Mouse (Mus musculus) neural tube, embryonic 14.5 days (tissue): ENCODE data around the gene Tex28. TPM values are rescaled to one million over a fixed set of nuclear protein-coding genes. Genes with fewer than 3 reads are reported as not detected.
A peak's percentile ranks its signal among the peaks of the same experiment; 100 is the strongest.
"Not testable (repeated sequence)": the region's sequence is repeated elsewhere in the genome, so short reads cannot be mapped to it uniquely, and the experiment has no call there.

Source experiments
- ATAC-seq: fragments of 200-750 bp; cut with Nextera tagmentation; 2 replicates; pipeline ENCODE4 v1.8.0; 2017; ENCODE audit warnings: low read depth, mild to moderate bottlenecking, moderate TSS enrichment, moderate library complexity
- H3K27ac ChIP-seq: fragments of 300-500 bp; sonication (generic); 2 replicates; pipeline ENCODE4 v1.5.1; 2014; ENCODE audit warnings: low read depth, mild to moderate bottlenecking, control low read depth, low read length, moderate library complexity, mixed read lengths
- H3K27me3 ChIP-seq: fragments of 300-500 bp; sonication (generic); 2 replicates; pipeline ENCODE4 v1.6.1; 2014; ENCODE audit warnings: low read length; ENCODE audit not compliant: control insufficient read depth, insufficient read depth
- H3K36me3 ChIP-seq: fragments of 300-500 bp; sonication (generic); 2 replicates; pipeline ENCODE4 v1.6.1; 2014; ENCODE audit warnings: low read length, mixed read lengths; ENCODE audit not compliant: control insufficient read depth, insufficient read depth
- H3K4me1 ChIP-seq: fragments of 300-500 bp; sonication (generic); 2 replicates; pipeline ENCODE4 v1.6.1; 2014; ENCODE audit warnings: low read length; ENCODE audit not compliant: control insufficient read depth, insufficient read depth
- H3K4me2 ChIP-seq: fragments of 300-500 bp; sonication (generic); 2 replicates; pipeline ENCODE4 v1.6.1; 2014; ENCODE audit warnings: mild to moderate bottlenecking, low read depth, low read length, control low read depth
- H3K4me3 ChIP-seq: fragments of 300-500 bp; sonication (generic); 2 replicates; pipeline ENCODE4 v1.5.1; 2014; ENCODE audit warnings: low read depth, low read length, control low read depth, mixed read lengths
- H3K9ac ChIP-seq: fragments of 300-500 bp; sonication (generic); replicated peaks from 2 replicates; pipeline ENCODE4 v1.6.1; 2014; ENCODE audit warnings: low read depth, mild to moderate bottlenecking, control low read depth, low read length, mixed read lengths
- H3K9me3 ChIP-seq: fragments of 300-500 bp; sonication (generic); 2 replicates; pipeline ENCODE4 v1.6.1; 2016; ENCODE audit warnings: low read length; ENCODE audit not compliant: control insufficient read depth
- WGBS: fragments of 180-500 bp; shearing (Covaris S2); extraction: QIAGEN DNeasy Blood & Tissue Kit; methylation state at CpG from one replicate; pipeline ENCODE4 v1.1.7; 2014; 5-methylcytosine and 5-hydroxymethylcytosine counted together
- polyA plus RNA-seq: library from polyadenylated mRNA; unstranded; fragments of >200 nt; fragmentation: Nextera tagmentation; extraction: Ambion mirVana; gene quantifications from 2 replicates; pipeline ENCODE4 v1.2.1, GENCODE M21; 2014

The Tex28 gene
- polyA plus RNA-seq, result not detected in 2 replicates

GRCm38 (mm10) chrX:74167738-74168137 lies at the start of gene Tex28:
Gene Tex28, minus strand, starts transcription at chrX:74167838.
- Histone ChIP-seq H3K9ac (no peak within 1 kb of the TSS), H3K9me3 (no peaks in the 10 kb centered on the region), H3K4me1 (no peaks in the 10 kb centered on the region), H3K4me3 (no peak within 1 kb of the TSS), H3K36me3 (no peaks in the 10 kb centered on the region), H3K27me3 (no peaks in the 10 kb centered on the region), H3K4me2 (no peak within 1 kb of the TSS), H3K27ac (no peak within 1 kb of the TSS)
- no peak for ATAC-seq
- WGBS, result 87% methylated on average over 1 of the region's 1 CpGs

DNA sequence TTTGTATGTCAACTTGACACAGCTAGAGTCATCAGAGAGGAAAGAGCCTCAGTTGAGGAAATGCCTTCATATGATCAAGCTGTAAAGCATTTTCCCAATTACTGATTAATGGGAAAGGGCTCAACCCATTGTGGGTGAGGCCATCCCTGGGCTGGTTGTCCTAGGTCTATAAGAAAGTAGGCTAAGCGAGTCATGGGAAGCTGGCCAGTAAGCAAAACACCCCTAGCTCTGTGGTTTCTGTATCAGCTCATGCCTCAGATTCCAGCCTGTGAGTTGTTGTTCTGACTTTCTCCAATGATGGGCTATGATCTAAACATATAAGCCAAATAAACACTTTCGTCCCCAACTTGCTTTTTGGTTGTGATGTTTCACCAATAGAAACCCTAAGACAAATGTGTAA lies 35.9 kb upstream of the Tex28 start:
- H3K9me3 ChIP-seq, result no peaks in the 10 kb centered on the region
- H3K27ac ChIP-seq, result no peak overlapping the region
- H3K9ac ChIP-seq, result no peak overlapping the region
- no peak overlapping the region for H3K4me2 ChIP-seq
- no peak overlapping the region for H3K4me3 ChIP-seq
- no peaks in the 10 kb centered on the region for H3K27me3 ChIP-seq
- H3K36me3 ChIP-seq, result no peaks in the 10 kb centered on the region
- 95% methylated on average over 2 of the region's 2 CpGs for WGBS
- no peaks in the 10 kb centered on the region for H3K4me1 ChIP-seq
- ATAC-seq, result no peak

GRCm38 (mm10) chrX:74176959-74177358 lies 9.3 kb upstream of the Tex28 start, which contains the start of gene Tktl1:
Gene Tktl1, plus strand, starts transcription at chrX:74177259.
- no peaks in the 10 kb centered on the region for H3K36me3 ChIP-seq
- H3K4me3 ChIP-seq, result no peak within 1 kb of the TSS
- no peak within 1 kb of the TSS for H3K27ac ChIP-seq
- H3K9ac ChIP-seq, result no peak within 1 kb of the TSS
- H3K4me1 ChIP-seq, result no peaks in the 10 kb centered on the region
- H3K4me2 ChIP-seq, result no peak within 1 kb of the TSS
- WGBS, result 87% methylated on average over 17 of the region's 17 CpGs
- no peaks in the 10 kb centered on the region for H3K27me3 ChIP-seq
- no peaks in the 10 kb centered on the region for H3K9me3 ChIP-seq
- no peak for ATAC-seq

- not testable (repeated sequence) for H3K9ac ChIP-seq, H3K27me3 ChIP-seq, H3K4me2 ChIP-seq, H3K9me3 ChIP-seq, H3K27ac ChIP-seq, H3K4me1 ChIP-seq, ATAC-seq, H3K4me3 ChIP-seq, H3K36me3 ChIP-seq
- 50% methylated on average over 1 of the region's 1 CpGs for WGBS
Measured at GRCm38 (mm10) chrX:74135263-74135662, 32.4 kb downstream of the Tex28 start, which contains the start of gene Mecp2. Gene Mecp2, minus strand, starts transcription at chrX:74135363.

DNA sequence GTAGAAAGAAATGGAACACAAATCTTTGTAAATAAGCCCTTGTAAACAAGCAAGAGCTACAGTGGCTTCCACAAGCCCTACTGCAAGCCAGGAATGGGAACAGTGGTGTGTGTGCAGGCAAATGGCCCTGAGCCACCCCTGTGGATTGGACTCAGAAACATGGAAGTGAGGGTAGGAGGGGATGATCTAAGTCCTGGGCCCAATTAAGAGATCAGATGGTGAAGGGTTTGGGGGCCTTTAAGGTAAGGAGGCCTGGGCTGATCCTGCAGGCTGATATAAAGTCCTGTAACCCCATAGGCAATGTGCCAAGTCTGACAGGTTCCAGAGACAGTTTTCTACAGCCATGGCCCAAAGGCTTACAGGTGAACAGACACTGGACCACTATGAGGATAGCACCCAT lies 40.5 kb downstream of the Tex28 start, which contains the start of gene Opn1mw:
Gene Opn1mw (plus strand): TSS at position 301 of the 400 bp plus-strand sequence.
- H3K27me3 ChIP-seq, result no peaks in the 10 kb centered on the region
- H3K36me3 ChIP-seq, result no peaks in the 10 kb centered on the region
- H3K4me1 ChIP-seq, result no peaks in the 10 kb centered on the region
- no peak within 1 kb of the TSS for H3K4me3 ChIP-seq
- no peak within 1 kb of the TSS for H3K9ac ChIP-seq
- no peaks in the 10 kb centered on the region for H3K9me3 ChIP-seq
- no peak for ATAC-seq
- no peak within 1 kb of the TSS for H3K4me2 ChIP-seq
- no peak within 1 kb of the TSS for H3K27ac ChIP-seq

GRCm38 (mm10) chrX:74124975-74125374 lies 42.7 kb downstream of the Tex28 start:
- H3K4me3 ChIP-seq, result no peak overlapping the region
- no peaks in the 10 kb centered on the region for H3K36me3 ChIP-seq
- WGBS, result 52% methylated on average over 2 of the region's 2 CpGs
- no peaks in the 10 kb centered on the region for H3K4me1 ChIP-seq
- no peak overlapping the region for H3K4me2 ChIP-seq
- H3K27me3 ChIP-seq, result no peaks in the 10 kb centered on the region
- no peaks in the 10 kb centered on the region for H3K9me3 ChIP-seq
- H3K27ac ChIP-seq, result no peak overlapping the region
- no peak overlapping the region for H3K9ac ChIP-seq
- no peak for ATAC-seq

- peak overlapping the region; percentile 24; the same call in 1 of the 2 replicates for H3K4me2 ChIP-seq
- H3K4me1 ChIP-seq, result no peaks in the 10 kb centered on the region
- peak overlapping the region; percentile 15; the same call in 1 of the 2 replicates for H3K4me3 ChIP-seq
- H3K9ac ChIP-seq, result no peak overlapping the region
- no peaks in the 10 kb centered on the region for H3K27me3 ChIP-seq
- peak; percentile 79 for ATAC-seq
- WGBS, result 12% methylated on average over 10 of the region's 10 CpGs
- H3K9me3 ChIP-seq, result no peaks in the 10 kb centered on the region
- no peaks in the 10 kb centered on the region for H3K36me3 ChIP-seq
- no peak overlapping the region for H3K27ac ChIP-seq
Measured at GRCm38 (mm10) chrX:74115511-74115910, 52.1 kb downstream of the Tex28 start.

GRCm38 (mm10) chrX:74114036-74114435 lies 53.6 kb downstream of the Tex28 start:
- Histone ChIP-seq H3K27ac (no peak overlapping the region), H3K36me3 (no peaks in the 10 kb centered on the region), H3K4me2 (no peak overlapping the region), H3K4me1 (no peaks in the 10 kb centered on the region), H3K27me3 (no peaks in the 10 kb centered on the region), H3K9me3 (no peaks in the 10 kb centered on the region), H3K4me3 (no peak overlapping the region), H3K9ac (no peak overlapping the region)
- ATAC-seq, result no peak

- Histone ChIP-seq H3K9ac (no peak overlapping the region), H3K36me3 (no peaks in the 10 kb centered on the region), H3K27me3 (no peaks in the 10 kb centered on the region), H3K4me1 (no peaks in the 10 kb centered on the region), H3K4me2 (no peak overlapping the region), H3K9me3 (no peaks in the 10 kb centered on the region), H3K27ac (no peak overlapping the region), H3K4me3 (no peak overlapping the region)
- ATAC-seq, result no peak
- 64% methylated on average over 3 of the region's 3 CpGs for WGBS
Measured at GRCm38 (mm10) chrX:74108747-74109146, 58.9 kb downstream of the Tex28 start.
